Mouse (Mus musculus): ENCODE data around the gene Ecpas. TPM values are rescaled to one million over a fixed set of nuclear protein-coding genes. Genes with fewer than 3 reads are reported as not detected.

Ecpas gene
- polyA plus RNA-seq, 1 experiment from 2014 or later = 34.5 TPM

DNA sequence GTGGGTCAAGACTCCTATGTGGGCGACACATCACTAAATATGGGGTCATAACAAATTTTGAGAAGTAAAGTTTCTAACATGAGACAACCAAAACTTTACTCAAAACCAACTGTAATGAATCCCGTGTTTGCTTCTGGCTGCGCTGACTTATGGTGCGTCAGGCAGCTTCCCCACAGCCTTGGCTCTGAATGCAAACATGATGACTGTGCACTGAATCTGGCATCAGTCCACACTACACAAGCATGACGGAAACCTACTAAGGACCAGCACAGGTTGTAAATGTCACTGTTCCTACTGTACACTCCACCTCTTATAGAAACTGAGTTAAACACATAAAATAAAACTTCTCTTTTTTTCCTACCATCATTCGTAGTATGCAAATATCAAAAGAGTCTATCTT, 45.3 kb downstream of the Ecpas start:
- Histone ChIP-seq H3K4me3 (replicated peaks) (no peak overlapping the region), H3K4me1 (no peaks in the 10 kb centered on the region), H3K4me2 (no peak overlapping the region), H3K27ac (replicated peaks) (no peak overlapping the region), H3K9me3 (replicated peaks) (no peaks in the 10 kb centered on the region), H3K36me3 (peaks cover 7% of the 10 kb centered on the region), H3K9ac (replicated peaks) (no peak overlapping the region), H3K27me3 (replicated peaks) (no peaks in the 10 kb centered on the region)
- no peak for ATAC-seq (ENCODE audit: low FRiP score)
- 86% methylated on average over 6 of the region's 6 CpGs for WGBS

- H3K36me3 ChIP-seq = peaks cover 18% of the 10 kb centered on the region
- no peak for ATAC-seq (ENCODE audit: low FRiP score)
- no peaks in the 10 kb centered on the region for H3K4me1 ChIP-seq
- H3K27ac ChIP-seq (replicated peaks) = no peak overlapping the region
- H3K27me3 ChIP-seq (replicated peaks) = no peaks in the 10 kb centered on the region
- WGBS = 93% methylated on average over 3 of the region's 3 CpGs
- H3K9ac ChIP-seq (replicated peaks) = no peak overlapping the region
- no peak overlapping the region for H3K4me3 ChIP-seq (replicated peaks)
- H3K4me2 ChIP-seq = no peak overlapping the region
- H3K9me3 ChIP-seq (replicated peaks) = no peaks in the 10 kb centered on the region
These were observed 79.6 kb downstream of the Ecpas start for GRCm38 (mm10) chr4:58832908-58833307.

- H3K27ac ChIP-seq (replicated peaks) = no peak overlapping the region
- no peaks in the 10 kb centered on the region for H3K27me3 ChIP-seq (replicated peaks)
- H3K4me2 ChIP-seq = no peak overlapping the region
- no peak overlapping the region for H3K4me3 ChIP-seq (replicated peaks)
- no peaks in the 10 kb centered on the region for H3K4me1 ChIP-seq
- no peak overlapping the region for H3K9ac ChIP-seq (replicated peaks)
- WGBS = 80% methylated on average over 4 of the region's 4 CpGs
- no peak for ATAC-seq (ENCODE audit: low FRiP score)
- H3K36me3 ChIP-seq = peaks cover 41% of the 10 kb centered on the region
- H3K9me3 ChIP-seq (replicated peaks) = no peaks in the 10 kb centered on the region
These were observed 86.6 kb downstream of the Ecpas start for GRCm38 (mm10) chr4:58825921-58826320.

DNA sequence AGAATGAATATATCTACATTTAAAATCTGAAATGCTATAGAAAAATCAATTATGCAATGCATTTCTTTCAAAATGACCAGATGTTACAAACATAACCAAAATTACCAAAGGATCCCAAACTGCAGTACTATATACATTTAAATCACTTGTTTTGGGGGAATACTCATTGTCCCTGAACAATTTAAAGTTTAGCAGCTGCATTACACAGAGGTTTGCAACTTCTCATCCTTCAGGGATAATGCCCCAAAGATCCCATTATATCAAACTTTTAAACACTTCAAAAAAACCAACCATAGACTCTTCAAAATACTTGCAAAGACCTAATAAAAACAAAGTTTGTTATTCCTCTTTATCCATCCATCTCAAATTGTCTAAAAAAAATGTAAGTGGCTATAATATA, 124.9 kb downstream of the Ecpas start, which contains the start of gene Olfr267:
Olfr267 (minus strand) TSS at position 101 of the 400 bp plus-strand sequence.
- Histone ChIP-seq H3K9me3 (replicated peaks) (no peaks in the 10 kb centered on the region), H3K4me3 (replicated peaks) (no peak within 1 kb of the TSS), H3K27me3 (replicated peaks) (no peaks in the 10 kb centered on the region), H3K4me1 (no peaks in the 10 kb centered on the region), H3K36me3 (no peaks in the 10 kb centered on the region), H3K9ac (replicated peaks) (no peak within 1 kb of the TSS), H3K4me2 (no peak within 1 kb of the TSS), H3K27ac (replicated peaks) (no peak within 1 kb of the TSS)
- ATAC-seq (ENCODE audit: low FRiP score) = no peak

DNA sequence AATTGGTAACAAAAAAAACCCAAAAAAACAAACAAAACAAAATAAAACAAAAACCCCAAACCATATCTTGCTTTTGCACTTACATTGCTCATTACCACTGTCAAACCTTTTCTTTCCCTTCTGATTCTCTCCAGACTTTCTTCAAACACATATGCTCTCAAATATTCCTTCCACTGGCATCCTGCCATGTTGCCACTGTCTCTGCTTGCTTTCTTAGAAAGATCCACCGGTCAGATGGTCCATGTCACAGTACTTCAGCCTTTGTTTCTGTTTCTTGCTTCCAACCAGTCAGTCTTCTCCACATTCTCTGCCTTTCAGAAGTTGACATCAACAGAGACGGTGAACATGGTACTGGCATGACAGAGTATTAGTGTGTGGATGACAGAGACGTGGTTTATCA, 125.9 kb downstream of the Ecpas start:
- WGBS = 87% methylated on average over 3 of the region's 3 CpGs
- Histone ChIP-seq H3K4me1 (no peaks in the 10 kb centered on the region), H3K9ac (replicated peaks) (no peak overlapping the region), H3K36me3 (no peaks in the 10 kb centered on the region), H3K27ac (replicated peaks) (no peak overlapping the region), H3K27me3 (replicated peaks) (no peaks in the 10 kb centered on the region), H3K4me2 (no peak overlapping the region), H3K9me3 (replicated peaks) (no peaks in the 10 kb centered on the region), H3K4me3 (replicated peaks) (no peak overlapping the region)
- ATAC-seq (ENCODE audit: low FRiP score) = no peak

- H3K9ac ChIP-seq (replicated peaks) = no peak overlapping the region
- no peaks in the 10 kb centered on the region for H3K9me3 ChIP-seq (replicated peaks)
- no peaks in the 10 kb centered on the region for H3K27me3 ChIP-seq (replicated peaks)
- H3K36me3 ChIP-seq = no peaks in the 10 kb centered on the region
- H3K4me1 ChIP-seq = no peaks in the 10 kb centered on the region
- H3K4me3 ChIP-seq (replicated peaks) = no peak overlapping the region
- no peak overlapping the region for H3K27ac ChIP-seq (replicated peaks)
- ATAC-seq (ENCODE audit: low FRiP score) = no peak
- H3K4me2 ChIP-seq = no peak overlapping the region
- WGBS = 95% methylated on average over 3 of the region's 3 CpGs
These were observed 149.1 kb downstream of the Ecpas start for GRCm38 (mm10) chr4:58763417-58763816.

DNA sequence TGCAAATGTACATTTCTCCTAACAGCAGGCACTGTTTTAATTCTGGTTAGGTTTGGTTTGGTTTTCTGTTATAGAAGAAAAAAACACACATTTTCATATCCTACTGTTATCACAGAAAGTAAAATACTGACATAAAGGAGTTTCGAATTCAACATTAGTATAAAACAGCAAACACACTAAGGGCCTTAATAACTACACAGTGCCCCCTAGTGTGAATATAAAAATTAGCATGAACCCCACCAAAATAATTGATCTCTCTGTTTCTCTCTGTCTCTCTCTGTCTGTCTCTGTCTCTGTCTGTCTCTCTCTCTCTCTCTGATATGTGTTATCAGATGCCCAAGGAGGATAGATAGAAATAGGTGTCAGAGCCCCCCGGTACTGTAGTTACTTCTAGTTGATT, 163.0 kb downstream of the Ecpas start:
- WGBS = 69% methylated on average over 2 of the region's 2 CpGs
- Histone ChIP-seq H3K4me1 (0 out of 2 replicates have a peak, but pooled peaks cover 2% of the 10 kb centered on the region), H3K27me3 (replicated peaks) (no peaks in the 10 kb centered on the region), H3K4me2 (no peak overlapping the region), H3K9ac (replicated peaks) (no peak overlapping the region), H3K4me3 (replicated peaks) (no peak overlapping the region), H3K9me3 (replicated peaks) (no peaks in the 10 kb centered on the region), H3K36me3 (no peaks in the 10 kb centered on the region), H3K27ac (replicated peaks) (no peak overlapping the region)
- ATAC-seq (ENCODE audit: low FRiP score) = no peak

DNA sequence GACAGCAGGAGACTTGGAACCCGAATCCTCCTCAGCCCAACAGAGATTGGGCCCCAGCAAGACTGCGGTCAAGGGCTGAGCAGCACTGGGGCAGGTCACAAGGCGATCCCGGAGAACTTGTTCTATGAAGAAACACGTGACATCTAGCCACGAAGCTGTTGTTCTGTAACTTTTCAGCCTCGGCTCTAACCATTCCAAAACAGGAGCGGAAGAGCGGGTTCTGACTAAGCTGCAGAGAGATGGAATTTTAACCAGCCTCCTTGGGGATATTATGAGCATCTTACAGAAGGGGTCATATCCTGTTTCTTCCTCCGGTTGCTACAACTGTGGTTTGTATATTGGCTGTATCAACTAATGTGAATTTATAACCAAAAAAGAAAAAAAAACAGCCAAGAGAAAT, 163.4 kb downstream of the Ecpas start:
- H3K27ac ChIP-seq (replicated peaks) = no peak overlapping the region
- no peak overlapping the region for H3K4me3 ChIP-seq (replicated peaks)
- no peak overlapping the region for H3K9ac ChIP-seq (replicated peaks)
- no peaks in the 10 kb centered on the region for H3K27me3 ChIP-seq (replicated peaks)
- WGBS = 61% methylated on average over 10 of the region's 10 CpGs
- H3K4me2 ChIP-seq = no peak overlapping the region
- ATAC-seq (ENCODE audit: low FRiP score) = no peak
- no peaks in the 10 kb centered on the region for H3K9me3 ChIP-seq (replicated peaks)
- no peaks in the 10 kb centered on the region for H3K36me3 ChIP-seq
- H3K4me1 ChIP-seq = 0 out of 2 replicates have a peak, but pooled peaks cover 2% of the 10 kb centered on the region

Other genes starting within 250 kb of the Ecpas start
- not detected in 2 replicates for gene Olfr267, start 125.0 kb downstream of the Ecpas start, polyA plus RNA-seq (2015; fragmentation: Nextera tagmentation; extraction: Ambion mirVana)
- 1.8 and 2.1 TPM in 2 replicates for gene Zkscan16, start 30.9 kb upstream of the Ecpas start, polyA plus RNA-seq (2015; fragmentation: Nextera tagmentation; extraction: Ambion mirVana)
- 4.3 and 14.8 TPM in 2 replicates for gene Ptgr1, start 74.4 kb upstream of the Ecpas start, polyA plus RNA-seq (2015; fragmentation: Nextera tagmentation; extraction: Ambion mirVana)
- 8.2 and 9.4 TPM in 2 replicates for gene Dnajc25, start 82.3 kb upstream of the Ecpas start, polyA plus RNA-seq (2015; fragmentation: Nextera tagmentation; extraction: Ambion mirVana)
- gene Gm20503, start 90.5 kb upstream of the Ecpas start, polyA plus RNA-seq (2015; fragmentation: Nextera tagmentation; extraction: Ambion mirVana) = 7.0 and 8.2 TPM in 2 replicates
- 180 and 198 TPM in 2 replicates for gene Gng10, start 122.3 kb upstream of the Ecpas start, polyA plus RNA-seq (2015; fragmentation: Nextera tagmentation; extraction: Ambion mirVana)
- 0.05 and 0.10 TPM in 2 replicates for gene AI481877, start 226.2 kb upstream of the Ecpas start, polyA plus RNA-seq (2015; fragmentation: Nextera tagmentation; extraction: Ambion mirVana)